Mouse (Mus musculus) heart, adult 2 months (tissue): ENCODE measurements at regions not wholly inside any gene's neighbourhood (a gene's known extent, or its start where the extent isn't known, plus 50 kb on each side); places are given as distances from the start of the nearest gene placed in this dataset.

Experiments used
- CTCF ChIP-seq: fragments of 200-600 bp; IDR thresholded peaks from 2 replicates; pipeline ENCODE4 v1.8.1; 2022; ENCODE audit warnings: antibody characterized with exemption, mild to moderate bottlenecking, moderate library complexity
- POLR2A ChIP-seq: fragments of 200-500 bp; IDR thresholded peaks from 2 replicates; pipeline ENCODE4 v1.6.1; 2011; ENCODE audit warnings: mild to moderate bottlenecking, low read depth, low read length, control low read depth; ENCODE audit not compliant: insufficient read depth

DNA sequence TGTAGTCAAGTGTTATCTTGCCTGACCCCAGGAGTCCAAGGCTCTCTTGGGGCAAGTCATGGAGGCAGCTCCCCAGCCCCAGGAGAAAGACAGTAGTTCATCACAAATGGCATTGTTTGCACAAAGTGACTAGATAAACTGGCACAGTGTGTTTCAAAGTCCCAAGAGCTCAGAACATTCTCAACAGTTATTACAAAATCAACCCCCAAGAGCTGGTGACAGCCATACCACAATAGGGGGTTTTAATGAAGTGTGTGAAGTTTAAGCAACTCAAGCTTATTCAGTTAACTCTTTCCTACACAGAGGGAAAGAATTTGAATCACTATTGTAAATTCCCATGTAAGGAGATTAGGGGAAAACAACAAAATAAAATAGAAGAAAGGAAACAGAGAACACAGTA is 109.7 kb upstream of the Tprg start:
- TF ChIP-seq CTCF (no peak), POLR2A (no peak)
